Mouse (Mus musculus): Measurements from ENCODE around the gene Gp1ba.

Gene Gp1ba

GRCm38 (mm10) chr11:70630129-70630528, 8.8 kb upstream of the Gp1ba start:
- no peak for DNase-seq

- DNase-seq, result no peak
Measured at GRCm38 (mm10) chr11:70635601-70636000, 3.3 kb upstream of the Gp1ba start.

GRCm38 (mm10) chr11:70637764-70638163, 1.2 kb upstream of the Gp1ba start:
- no peak for DNase-seq

- no peak for DNase-seq
Measured at GRCm38 (mm10) chr11:70638293-70638692, 629 bp upstream of the Gp1ba start.

GRCm38 (mm10) chr11:70639976-70640375, 1.1 kb downstream of the Gp1ba start:
- DNase-seq, result no peak

GRCm38 (mm10) chr11:70641241-70641640, 2.3 kb downstream of the Gp1ba start:
- no peak for DNase-seq

- no peak for DNase-seq
Measured at GRCm38 (mm10) chr11:70643051-70643450, 4.1 kb downstream of the Gp1ba start.

GRCm38 (mm10) chr11:70644564-70645103, 5.7 kb downstream of the Gp1ba start:
- peak; percentile 59 for DNase-seq

- peak; percentile 60 for DNase-seq
Measured at GRCm38 (mm10) chr11:70645461-70646258, 6.7 kb downstream of the Gp1ba start.

- peak; percentile 77 for DNase-seq
Measured at GRCm38 (mm10) chr11:70646259-70646555, 7.3 kb downstream of the Gp1ba start.

GRCm38 (mm10) chr11:70646691-70647650, 8.0 kb downstream of the Gp1ba start, which contains the start of the genes Rnf167 and Slc25a11:
TSS of gene Rnf167 (plus strand) at chr11:70647235.
TSS of gene Slc25a11 (minus strand) at chr11:70647479.
- DNase-seq, result peak; percentile 99

- peak; percentile 74 for DNase-seq
Measured at GRCm38 (mm10) chr11:70647716-70648420, 8.9 kb downstream of the Gp1ba start.

- DNase-seq, result peak; percentile 14
Measured at GRCm38 (mm10) chr11:70648512-70648911, 9.6 kb downstream of the Gp1ba start.

- DNase-seq, result peak; percentile 26
Measured at GRCm38 (mm10) chr11:70649185-70649734, 10.3 kb downstream of the Gp1ba start.

- peak; percentile 44 for DNase-seq
Measured at GRCm38 (mm10) chr11:70650322-70651175, 11.6 kb downstream of the Gp1ba start.

- DNase-seq, result peak; percentile 39
Measured at GRCm38 (mm10) chr11:70651391-70651790, 12.5 kb downstream of the Gp1ba start.

- DNase-seq, result peak; percentile 55
Measured at GRCm38 (mm10) chr11:70652029-70652883, 13.3 kb downstream of the Gp1ba start.

GRCm38 (mm10) chr11:70652884-70653344, 14.0 kb downstream of the Gp1ba start:
- peak; percentile 44 for DNase-seq

- peak; percentile 75 for DNase-seq
Measured at GRCm38 (mm10) chr11:70653345-70654197, 14.6 kb downstream of the Gp1ba start.
